Mouse (Mus musculus) intestine, embryonic 16.5 days (tissue): Measurements from ENCODE around the gene Mocs3. TPM values are rescaled to one million over a fixed set of nuclear protein-coding genes. Genes with fewer than 3 reads are reported as not detected.

Experiments
- ATAC-seq: fragments of 200-750 bp; cut with Nextera tagmentation; 2 replicates; pipeline ENCODE4 v1.8.0; 2017; ENCODE audit warnings: moderate TSS enrichment, moderate library complexity
- H3K27ac ChIP-seq: fragments of 300-500 bp; sonication (generic); 2 replicates; pipeline ENCODE4 v1.5.1; 2014; ENCODE audit warnings: mild to moderate bottlenecking, low read length
- H3K27me3 ChIP-seq: fragments of 300-500 bp; sonication (generic); replicated peaks from 2 replicates; pipeline ENCODE4 v1.6.1; 2014; ENCODE audit warnings: low read length, control low read depth, mixed read lengths; ENCODE audit not compliant: control insufficient read depth, insufficient read depth
- H3K36me3 ChIP-seq: fragments of 300-500 bp; sonication (generic); 2 replicates; pipeline ENCODE4 v1.6.1; 2014; ENCODE audit warnings: low read length, control low read depth; ENCODE audit not compliant: control insufficient read depth, insufficient read depth
- H3K4me1 ChIP-seq: fragments of 300-500 bp; sonication (generic); 2 replicates; pipeline ENCODE4 v1.6.1; 2014; ENCODE audit warnings: low read length, control low read depth, mixed read lengths; ENCODE audit not compliant: control insufficient read depth, insufficient read depth
- H3K4me2 ChIP-seq: fragments of 300-500 bp; sonication (generic); 2 replicates; pipeline ENCODE4 v1.6.1; 2014; ENCODE audit warnings: low read depth, low read length, control low read depth
- H3K4me3 ChIP-seq: fragments of 300-500 bp; sonication (generic); 2 replicates; pipeline ENCODE4 v1.5.1; 2014; ENCODE audit warnings: mild to moderate bottlenecking, low read length
- H3K9ac ChIP-seq: fragments of 300-500 bp; sonication (generic); 2 replicates; pipeline ENCODE4 v1.6.1; 2014; ENCODE audit warnings: low read depth, low read length
- H3K9me3 ChIP-seq: fragments of 300-500 bp; sonication (generic); 2 replicates; pipeline ENCODE4 v1.6.1; 2016; ENCODE audit warnings: low read length, control low read depth; ENCODE audit not compliant: control insufficient read depth
- WGBS: fragments of 180-500 bp; shearing (Covaris S2); extraction: QIAGEN DNeasy Blood & Tissue Kit; methylation state at CpG from one replicate; pipeline ENCODE4 v1.1.7; 2014; 5-methylcytosine and 5-hydroxymethylcytosine counted together
- polyA plus RNA-seq: library from polyadenylated mRNA; unstranded; fragments of >200 nt; fragmentation: Nextera tagmentation; extraction: Ambion mirVana; gene quantifications from 2 replicates; pipeline ENCODE4 v1.2.1, GENCODE M21; 2015

Gene Mocs3
- polyA plus RNA-seq, 1 experiment from 2014 or later = 3.4 TPM

DNA sequence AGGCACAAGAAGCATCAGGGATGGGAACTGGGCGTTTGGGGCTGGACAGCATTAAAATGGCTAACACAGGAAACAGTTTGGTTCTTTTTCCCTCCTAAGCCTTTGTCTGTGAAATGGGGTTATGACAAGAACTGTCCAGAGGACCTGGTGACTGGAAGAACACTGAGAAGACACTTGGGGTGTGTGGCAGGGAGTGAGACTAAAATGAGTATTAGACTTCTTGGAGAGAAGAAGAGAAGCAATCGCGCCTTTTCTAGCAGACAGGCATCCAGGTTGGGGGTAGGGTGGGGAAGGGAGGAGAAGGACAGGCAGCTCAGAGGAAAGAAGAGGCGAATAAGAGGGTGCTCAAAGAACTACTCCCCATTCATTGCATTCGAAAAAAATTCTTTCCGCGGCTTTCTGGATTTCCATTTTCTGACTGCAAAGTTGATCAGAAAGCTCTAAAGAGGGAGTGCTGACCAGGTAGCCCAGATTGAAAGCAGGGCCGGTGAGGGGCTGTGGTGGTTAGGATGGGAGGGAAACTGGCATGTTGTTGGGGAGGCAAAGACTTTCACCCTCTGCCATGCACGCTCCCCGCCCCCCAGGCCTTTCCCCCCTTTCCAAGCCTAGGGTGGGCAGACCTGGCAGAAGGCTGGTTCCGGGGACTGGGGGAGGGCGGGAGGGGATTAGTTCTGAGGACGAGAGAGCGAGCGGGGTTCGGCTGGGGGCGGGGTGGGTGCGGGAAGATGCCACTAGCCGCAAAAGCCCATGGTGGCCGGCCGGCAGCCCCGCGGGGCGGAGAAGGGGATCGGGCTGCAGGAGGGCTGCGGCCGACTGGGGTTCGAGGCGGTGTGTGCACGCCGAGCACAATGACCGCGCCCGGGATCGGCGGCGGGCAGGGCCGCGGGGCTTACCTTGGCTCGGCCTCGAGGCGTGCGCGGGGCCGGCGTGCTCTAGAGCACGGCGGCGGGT, 24.5 kb upstream of the Mocs3 start:
- peak overlapping the region; percentile 98 for H3K27ac ChIP-seq
- peaks cover 10% of the 10 kb centered on the region for H3K36me3 ChIP-seq
- WGBS = under 1% methylated on average over 43 of the region's 49 CpGs
- H3K9ac ChIP-seq = peak overlapping the region; percentile 100
- peak; percentile 24 for ATAC-seq
- peak overlapping the region; percentile 88 for H3K4me2 ChIP-seq
- H3K4me3 ChIP-seq = peak overlapping the region; percentile 98
- peaks cover 18% of the 10 kb centered on the region for H3K4me1 ChIP-seq
- H3K9me3 ChIP-seq = no peaks in the 10 kb centered on the region
- H3K27me3 ChIP-seq = no peaks in the 10 kb centered on the region

- peak; percentile 92 for ATAC-seq
- peaks cover 13% of the 10 kb centered on the region for H3K4me1 ChIP-seq
- H3K9ac ChIP-seq = peak within 1 kb of the TSS; percentile 100
- no peaks in the 10 kb centered on the region for H3K27me3 ChIP-seq
- WGBS = under 1% methylated on average over 64 of the region's 89 CpGs
- H3K4me3 ChIP-seq = peak within 1 kb of the TSS; percentile 98
- H3K36me3 ChIP-seq = peaks cover 10% of the 10 kb centered on the region
- H3K9me3 ChIP-seq = no peaks in the 10 kb centered on the region
- peak within 1 kb of the TSS; percentile 98 for H3K27ac ChIP-seq
- peak within 1 kb of the TSS; percentile 88 for H3K4me2 ChIP-seq
Measured at GRCm38 (mm10) chr2:168206725-168207644, 23.4 kb upstream of the Mocs3 start, which contains the start of gene Adnp. TSS of gene Adnp (minus strand) at chr2:168207112.

GRCm38 (mm10) chr2:168207883-168208282, 22.5 kb upstream of the Mocs3 start:
- Histone ChIP-seq H3K4me3 (no peak overlapping the region), H3K9ac (no peak overlapping the region), H3K36me3 (peaks cover 13% of the 10 kb centered on the region), H3K4me2 (no peak overlapping the region), H3K27me3 (no peaks in the 10 kb centered on the region), H3K4me1 (peaks cover 13% of the 10 kb centered on the region), H3K27ac (peak overlapping the region; percentile 98), H3K9me3 (no peaks in the 10 kb centered on the region)
- 94% methylated on average over 3 of the region's 3 CpGs for WGBS
- no peak for ATAC-seq

- Histone ChIP-seq H3K36me3 (peaks cover 14% of the 10 kb centered on the region; the same call in 1 of the 2 replicates), H3K27ac (no peak overlapping the region)
Measured at GRCm38 (mm10) chr2:168213788-168214397, 16.5 kb upstream of the Mocs3 start.

GRCm38 (mm10) chr2:168223326-168223725, 7.1 kb upstream of the Mocs3 start:
- ATAC-seq = no peak
- H3K27me3 ChIP-seq = no peaks in the 10 kb centered on the region
- H3K4me2 ChIP-seq = no peak overlapping the region
- no peaks in the 10 kb centered on the region for H3K9me3 ChIP-seq
- WGBS = 87% methylated on average over 6 of the region's 6 CpGs
- H3K4me3 ChIP-seq = no peak overlapping the region
- no peak overlapping the region for H3K27ac ChIP-seq
- H3K9ac ChIP-seq = no peak overlapping the region
- H3K36me3 ChIP-seq = peaks cover 10% of the 10 kb centered on the region
- peaks cover 4% of the 10 kb centered on the region; the same call in 1 of the 2 replicates for H3K4me1 ChIP-seq

More at GRCm38 (mm10) chr2:168213788-168214397, 16.5 kb upstream of the Mocs3 start:
- no peaks in the 10 kb centered on the region for H3K9me3 ChIP-seq
- H3K4me1 ChIP-seq = no peaks in the 10 kb centered on the region
- no peak overlapping the region for H3K4me3 ChIP-seq
- no peak for ATAC-seq
- WGBS = 51% methylated on average over 5 of the region's 5 CpGs
- H3K4me2 ChIP-seq = no peak overlapping the region
- H3K27me3 ChIP-seq = no peaks in the 10 kb centered on the region
- no peak overlapping the region for H3K9ac ChIP-seq

DNA sequence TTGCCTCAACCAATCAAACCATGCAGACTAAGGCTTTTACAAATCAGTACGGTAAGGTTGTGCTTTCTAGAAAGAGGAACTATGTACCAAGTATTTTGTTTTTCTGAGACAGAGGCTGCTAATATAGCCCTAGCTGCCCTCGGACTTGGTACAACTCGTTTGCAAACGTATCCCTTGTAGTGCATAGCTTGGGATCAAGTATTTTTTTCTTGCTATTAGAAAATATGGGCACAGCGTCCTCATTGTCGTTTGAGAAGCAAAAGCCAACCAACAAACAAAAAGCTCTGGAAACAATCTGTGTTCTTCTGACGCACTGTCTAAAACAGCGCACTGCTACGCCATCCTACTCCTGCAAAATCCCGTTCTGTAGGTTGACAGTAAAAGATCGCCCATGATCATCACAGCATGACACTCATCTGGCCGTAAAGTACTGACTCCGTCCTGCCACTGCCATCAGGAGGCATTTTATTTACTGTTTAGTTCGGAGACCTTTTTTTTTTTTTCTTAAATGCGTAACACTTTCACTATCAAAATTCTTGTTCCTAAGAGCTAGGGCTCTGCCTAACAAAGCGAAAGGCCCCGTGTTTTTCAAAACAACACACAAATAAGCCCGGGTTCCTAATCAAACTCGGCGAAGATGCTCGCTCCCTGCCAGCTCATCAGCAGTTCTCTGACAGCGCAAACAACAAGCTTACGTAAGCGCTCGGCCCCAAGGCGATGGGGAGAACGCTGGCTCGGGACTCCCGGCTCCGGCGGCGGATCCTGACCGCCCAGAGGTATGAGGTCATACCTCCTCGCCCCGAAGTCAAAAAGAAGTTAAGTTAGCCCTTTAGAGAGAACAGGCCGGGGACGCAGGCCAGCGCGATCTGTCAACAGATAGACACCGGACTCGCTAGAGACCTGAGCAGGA, 1.1 kb upstream of the Mocs3 start:
- ATAC-seq = peak; percentile 32
- H3K27ac ChIP-seq = peak overlapping the region; percentile 83; the same call in 1 of the 2 replicates
- WGBS = 18% methylated on average over 41 of the region's 41 CpGs

GRCm38 (mm10) chr2:168230773-168231470, 500 bp downstream of the Mocs3 start:
- WGBS = 2% methylated on average over 97 of the region's 105 CpGs
- ATAC-seq = peak; percentile 75

More for the DNA sequence above, 1.1 kb upstream of the Mocs3 start:
- peak overlapping the region; percentile 85 for H3K4me3 ChIP-seq
- peak overlapping the region; percentile 94 for H3K9ac ChIP-seq
- peaks cover 30% of the 10 kb centered on the region for H3K4me1 ChIP-seq
- H3K27me3 ChIP-seq = no peaks in the 10 kb centered on the region
- no peaks in the 10 kb centered on the region for H3K9me3 ChIP-seq
- peaks cover 9% of the 10 kb centered on the region for H3K36me3 ChIP-seq
- H3K4me2 ChIP-seq = peak overlapping the region; percentile 74

DNA sequence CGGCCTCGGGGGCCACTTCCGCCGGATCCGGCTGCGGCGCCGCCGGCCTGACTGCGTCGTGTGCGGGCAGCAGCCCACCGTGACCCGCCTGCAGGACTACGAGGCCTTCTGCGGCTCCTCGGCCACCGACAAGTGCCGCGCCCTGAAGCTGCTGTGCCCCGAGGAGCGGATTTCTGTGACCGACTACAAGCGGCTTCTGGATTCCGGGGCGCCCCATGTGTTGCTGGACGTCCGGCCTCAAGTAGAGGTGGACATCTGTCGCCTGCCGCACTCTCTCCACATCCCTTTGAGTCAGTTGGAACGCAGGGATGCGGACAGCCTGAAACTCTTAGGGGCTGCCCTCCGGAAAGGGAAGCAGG, 1.0 kb downstream of the Mocs3 start:
- Histone ChIP-seq H3K4me2 (peak overlapping the region; percentile 98), H3K27me3 (no peaks in the 10 kb centered on the region), H3K9me3 (no peaks in the 10 kb centered on the region), H3K9ac (peak overlapping the region; percentile 94), H3K4me1 (peaks cover 30% of the 10 kb centered on the region), H3K4me3 (peak overlapping the region; percentile 85), H3K36me3 (0 out of 2 replicates have a peak, but pooled peaks cover 8% of the 10 kb centered on the region), H3K27ac (no peak overlapping the region)
- no peak; the same call in 1 of the 2 replicates for ATAC-seq
- WGBS = 50% methylated on average over 33 of the region's 33 CpGs

More at GRCm38 (mm10) chr2:168230773-168231470, 500 bp downstream of the Mocs3 start:
- H3K9ac ChIP-seq = peak overlapping the region; percentile 94
- peak overlapping the region; percentile 98 for H3K4me2 ChIP-seq
- 0 out of 2 replicates have a peak, but pooled peaks cover 8% of the 10 kb centered on the region for H3K36me3 ChIP-seq
- peak overlapping the region; percentile 85 for H3K4me3 ChIP-seq
- no peaks in the 10 kb centered on the region for H3K27me3 ChIP-seq
- peak overlapping the region; percentile 83 for H3K27ac ChIP-seq
- H3K9me3 ChIP-seq = no peaks in the 10 kb centered on the region
- peaks cover 30% of the 10 kb centered on the region for H3K4me1 ChIP-seq
